Mouse (Mus musculus): ENCODE results near the gene Cela1.

GRCm38 (mm10) chr15:100720066-100720465 lies 32.3 kb upstream of the Cela1 start:
- TF ChIP-seq CTCF (IDR thresholded peaks at IDR 0.05; ENCODE audit: extremely low read depth, insufficient read depth, low read length) = no peak
- no peak for TF ChIP-seq POLR2A (IDR thresholded peaks at IDR 0.05; ENCODE audit: extremely low read depth, insufficient read depth, low read length)
